Mouse (Mus musculus): ENCODE results near the gene Nccrp1. TPM values are rescaled to one million over a fixed set of nuclear protein-coding genes. Genes with fewer than 3 reads are reported as not detected.

Nccrp1 gene
- polyA plus RNA-seq, 1 experiment: 1.0 TPM

- H3K27me3 ChIP-seq (ENCODE audit: control insufficient read depth, insufficient read depth, low read length): no peaks in the 10 kb centered on the region
- peaks cover 15% of the 10 kb centered on the region for H3K36me3 ChIP-seq (ENCODE audit: control insufficient read depth, insufficient read depth, low read length)
- H3K27ac ChIP-seq (ENCODE audit: insufficient read depth, low read length): no peak overlapping the region
- WGBS: 80% methylated on average over 10 of the region's 10 CpGs
- DNase-seq (ENCODE audit: low read depth in 1 of 2, low spot score in 2 of 2): no peak
- H3K4me1 ChIP-seq (ENCODE audit: control insufficient read depth, insufficient read depth, insufficient read length): no peaks in the 10 kb centered on the region
- no peak for TF ChIP-seq POLR2A (IDR thresholded peaks at IDR 0.05; ENCODE audit: low read depth, low read length)
- no peak for TF ChIP-seq CTCF (IDR thresholded peaks at IDR 0.05; ENCODE audit: extremely low read depth, insufficient read depth, insufficient read length, insufficient replicate concordance)
- no peak overlapping the region for H3K4me3 ChIP-seq (ENCODE audit: extremely low read depth, insufficient read depth, insufficient read length)
Measured at GRCm38 (mm10) chr7:28560856-28561255, 13.8 kb upstream of the Nccrp1 start.

DNA sequence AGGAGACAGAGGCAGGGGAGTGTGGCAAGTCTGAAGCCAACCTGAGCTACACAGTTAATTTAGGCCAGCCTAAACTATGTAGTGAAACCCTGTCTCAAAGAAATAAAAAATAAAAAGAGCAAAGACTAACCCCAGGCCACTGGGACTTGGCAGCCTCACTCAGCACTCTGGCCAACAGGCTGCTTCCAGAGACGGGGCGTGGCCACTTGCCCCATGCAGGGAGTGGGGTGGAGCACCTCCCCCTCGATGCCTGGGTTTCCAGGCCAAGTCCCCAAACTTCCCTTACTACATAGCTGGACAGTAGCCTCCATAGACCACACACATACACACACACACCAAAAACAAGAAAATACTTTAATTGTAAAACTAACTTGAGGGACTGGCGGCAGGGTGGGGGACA, 11.4 kb upstream of the Nccrp1 start:
- 76% methylated on average over 4 of the region's 4 CpGs for WGBS
- H3K36me3 ChIP-seq (ENCODE audit: control insufficient read depth, insufficient read depth, low read length): peaks cover 11% of the 10 kb centered on the region
- no peak for DNase-seq (ENCODE audit: low read depth in 1 of 2, low spot score in 2 of 2)
- H3K27ac ChIP-seq (ENCODE audit: insufficient read depth, low read length): no peak overlapping the region
- H3K4me3 ChIP-seq (ENCODE audit: extremely low read depth, insufficient read depth, insufficient read length): no peak overlapping the region
- H3K4me1 ChIP-seq (ENCODE audit: control insufficient read depth, insufficient read depth, insufficient read length): no peaks in the 10 kb centered on the region
- no peaks in the 10 kb centered on the region for H3K27me3 ChIP-seq (ENCODE audit: control insufficient read depth, insufficient read depth, low read length)
- no peak for TF ChIP-seq CTCF (IDR thresholded peaks at IDR 0.05; ENCODE audit: extremely low read depth, insufficient read depth, insufficient read length, insufficient replicate concordance)
- no peak for TF ChIP-seq POLR2A (IDR thresholded peaks at IDR 0.05; ENCODE audit: low read depth, low read length)

DNA sequence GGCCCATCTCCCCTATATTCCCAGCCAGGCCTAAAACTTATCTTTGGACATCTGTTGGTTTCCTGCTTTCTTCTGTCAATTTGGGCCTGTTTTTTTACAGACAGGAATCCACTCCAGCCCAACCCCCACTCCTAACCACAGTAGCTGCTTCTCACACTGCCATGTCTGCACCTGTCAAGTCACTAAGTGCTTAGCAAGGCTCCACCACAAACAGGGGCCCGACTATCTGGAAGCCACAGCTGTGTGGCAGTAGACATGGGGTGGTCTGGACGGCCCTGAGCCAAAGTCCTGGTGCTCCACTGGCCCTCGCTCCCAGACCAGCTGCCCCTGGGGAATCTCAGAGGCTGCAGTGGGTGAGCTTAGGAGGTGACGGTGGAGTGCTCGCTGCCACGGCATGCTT, 10.7 kb upstream of the Nccrp1 start:
- no peak for TF ChIP-seq CTCF (IDR thresholded peaks at IDR 0.05; ENCODE audit: extremely low read depth, insufficient read depth, insufficient read length, insufficient replicate concordance)
- TF ChIP-seq POLR2A (IDR thresholded peaks at IDR 0.05; ENCODE audit: low read depth, low read length): no peak
- Histone ChIP-seq H3K27ac (ENCODE audit: insufficient read depth, low read length) (no peak overlapping the region), H3K4me1 (ENCODE audit: control insufficient read depth, insufficient read depth, insufficient read length) (no peaks in the 10 kb centered on the region), H3K27me3 (ENCODE audit: control insufficient read depth, insufficient read depth, low read length) (no peaks in the 10 kb centered on the region), H3K36me3 (ENCODE audit: control insufficient read depth, insufficient read depth, low read length) (peaks cover 11% of the 10 kb centered on the region), H3K4me3 (ENCODE audit: extremely low read depth, insufficient read depth, insufficient read length) (no peak overlapping the region)
- DNase-seq (ENCODE audit: low read depth in 1 of 2, low spot score in 2 of 2): no peak
- WGBS: 22% methylated on average over 6 of the region's 6 CpGs

- Histone ChIP-seq H3K36me3 (ENCODE audit: control insufficient read depth, insufficient read depth, low read length) (peaks cover 11% of the 10 kb centered on the region), H3K4me3 (ENCODE audit: extremely low read depth, insufficient read depth, insufficient read length) (no peak overlapping the region), H3K4me1 (ENCODE audit: control insufficient read depth, insufficient read depth, insufficient read length) (no peaks in the 10 kb centered on the region), H3K27me3 (ENCODE audit: control insufficient read depth, insufficient read depth, low read length) (no peaks in the 10 kb centered on the region), H3K27ac (ENCODE audit: insufficient read depth, low read length) (no peak overlapping the region)
- DNase-seq (ENCODE audit: low read depth in 1 of 2, low spot score in 2 of 2): no peak
- 73% methylated on average over 5 of the region's 5 CpGs for WGBS
- TF ChIP-seq CTCF (IDR thresholded peaks at IDR 0.05; ENCODE audit: extremely low read depth, insufficient read depth, insufficient read length, insufficient replicate concordance): no peak
- TF ChIP-seq POLR2A (IDR thresholded peaks at IDR 0.05; ENCODE audit: low read depth, low read length): no peak
Measured at GRCm38 (mm10) chr7:28557069-28557468, 10.0 kb upstream of the Nccrp1 start.

GRCm38 (mm10) chr7:28555939-28556535, 9.0 kb upstream of the Nccrp1 start:
- peaks cover 11% of the 10 kb centered on the region for H3K36me3 ChIP-seq (ENCODE audit: control insufficient read depth, insufficient read depth, low read length)
- H3K27ac ChIP-seq (ENCODE audit: insufficient read depth, low read length): no peak overlapping the region
- no peaks in the 10 kb centered on the region for H3K27me3 ChIP-seq (ENCODE audit: control insufficient read depth, insufficient read depth, low read length)
- H3K4me1 ChIP-seq (ENCODE audit: control insufficient read depth, insufficient read depth, insufficient read length): no peaks in the 10 kb centered on the region
- TF ChIP-seq POLR2A (IDR thresholded peaks at IDR 0.05; ENCODE audit: low read depth, low read length): no peak
- no peak for TF ChIP-seq CTCF (IDR thresholded peaks at IDR 0.05; ENCODE audit: extremely low read depth, insufficient read depth, insufficient read length, insufficient replicate concordance)
- 68% methylated on average over 5 of the region's 5 CpGs for WGBS
- H3K4me3 ChIP-seq (ENCODE audit: extremely low read depth, insufficient read depth, insufficient read length): no peak overlapping the region
- no peak for DNase-seq (ENCODE audit: low read depth in 1 of 2, low spot score in 2 of 2)

DNA sequence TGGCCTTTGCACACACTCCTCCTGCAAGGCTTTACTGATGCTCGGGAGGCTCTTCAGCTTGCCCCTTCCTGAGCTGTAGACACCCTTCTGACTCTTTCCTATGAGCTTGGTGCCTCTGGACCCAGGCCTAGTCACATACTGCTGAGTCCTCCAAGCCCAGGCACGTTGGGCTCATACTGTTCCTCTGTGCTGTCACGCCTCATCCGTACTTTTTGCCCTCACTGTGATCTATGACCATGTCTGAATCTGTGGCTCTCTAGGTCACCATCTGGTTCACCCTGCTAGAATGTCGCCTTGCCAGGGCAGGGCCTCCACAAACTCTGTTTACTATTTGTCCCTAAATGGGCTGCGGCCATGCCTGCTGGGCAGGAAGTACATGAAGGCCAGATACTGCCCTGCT, 6.0 kb upstream of the Nccrp1 start:
- TF ChIP-seq POLR2A (IDR thresholded peaks at IDR 0.05; ENCODE audit: low read depth, low read length): no peak
- no peak for TF ChIP-seq CTCF (IDR thresholded peaks at IDR 0.05; ENCODE audit: extremely low read depth, insufficient read depth, insufficient read length, insufficient replicate concordance)
- no peak overlapping the region for H3K27ac ChIP-seq (ENCODE audit: insufficient read depth, low read length)
- H3K27me3 ChIP-seq (ENCODE audit: control insufficient read depth, insufficient read depth, low read length): no peaks in the 10 kb centered on the region
- no peak for DNase-seq (ENCODE audit: low read depth in 1 of 2, low spot score in 2 of 2)
- no peaks in the 10 kb centered on the region for H3K4me1 ChIP-seq (ENCODE audit: control insufficient read depth, insufficient read depth, insufficient read length)
- H3K4me3 ChIP-seq (ENCODE audit: extremely low read depth, insufficient read depth, insufficient read length): no peak overlapping the region
- H3K36me3 ChIP-seq (ENCODE audit: control insufficient read depth, insufficient read depth, low read length): no peaks in the 10 kb centered on the region
- WGBS: 90% methylated on average over 6 of the region's 6 CpGs

DNA sequence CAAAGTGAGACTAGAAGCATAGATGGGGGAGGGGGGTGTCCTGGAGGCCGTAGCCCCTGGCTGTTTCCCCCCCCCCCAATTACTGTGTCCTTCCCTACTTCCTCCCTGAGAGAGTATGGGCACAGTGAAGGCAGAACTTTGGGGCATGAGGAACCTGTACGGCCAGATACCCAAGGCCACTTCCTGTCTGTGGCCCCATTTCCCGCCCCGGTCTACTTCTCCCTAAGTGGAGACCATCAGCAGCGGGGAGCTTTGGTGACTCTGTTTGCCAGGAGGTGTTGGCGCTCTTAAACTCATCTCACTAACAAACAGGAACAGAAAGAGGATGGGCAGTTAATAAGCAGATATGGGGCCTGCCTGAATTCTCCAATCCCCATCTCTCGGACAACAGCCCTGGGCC, 574 bp upstream of the Nccrp1 start:
- Histone ChIP-seq H3K4me3 (ENCODE audit: extremely low read depth, insufficient read depth, insufficient read length) (no peak overlapping the region), H3K27ac (ENCODE audit: insufficient read depth, low read length) (no peak overlapping the region), H3K4me1 (ENCODE audit: control insufficient read depth, insufficient read depth, insufficient read length) (peaks cover 3% of the 10 kb centered on the region; the same call in 1 of the 2 replicates), H3K36me3 (ENCODE audit: control insufficient read depth, insufficient read depth, low read length) (no peaks in the 10 kb centered on the region), H3K27me3 (ENCODE audit: control insufficient read depth, insufficient read depth, low read length) (peaks cover 13% of the 10 kb centered on the region)
- TF ChIP-seq CTCF (IDR thresholded peaks at IDR 0.05; ENCODE audit: extremely low read depth, insufficient read depth, insufficient read length, insufficient replicate concordance) (no peak), POLR2A (IDR thresholded peaks at IDR 0.05; ENCODE audit: low read depth, low read length) (no peak)
- WGBS: 18% methylated on average over 7 of the region's 7 CpGs
- no peak for DNase-seq (ENCODE audit: low read depth in 1 of 2, low spot score in 2 of 2)
